Mouse (Mus musculus) embryonic facial prominence, embryonic 12.5 days (tissue): ENCODE results near the gene Tlnrd1. TPM values are rescaled to one million over a fixed set of nuclear protein-coding genes. Genes with fewer than 3 reads are reported as not detected.
A peak's percentile ranks its signal among the peaks of the same experiment; 100 is the strongest.
"Not testable (repeated sequence)": the region's sequence is repeated elsewhere in the genome, so short reads cannot be mapped to it uniquely, and the experiment has no call there.

Source experiments
- ATAC-seq: fragments of 200-750 bp; cut with Nextera tagmentation; 2 replicates; pipeline ENCODE4 v1.8.0; 2017; ENCODE audit not compliant: insufficient number of reproducible peaks, insufficient read depth, low FRiP score, low TSS enrichment
- H3K27ac ChIP-seq: fragments of 300-500 bp; sonication (generic); 2 replicates; pipeline ENCODE4 v1.5.1; 2016; ENCODE audit warnings: mild to moderate bottlenecking
- H3K27me3 ChIP-seq: fragments of 300-500 bp; sonication (generic); 2 replicates; pipeline ENCODE4 v1.6.1; 2016; ENCODE audit warnings: mild to moderate bottlenecking, moderate library complexity
- H3K36me3 ChIP-seq: fragments of 300-500 bp; sonication (generic); 2 replicates; pipeline ENCODE4 v1.6.1; 2016; ENCODE audit warnings: mild to moderate bottlenecking
- H3K4me1 ChIP-seq: fragments of 300-500 bp; sonication (generic); 2 replicates; pipeline ENCODE4 v1.6.1; 2016
- H3K4me2 ChIP-seq: fragments of 300-500 bp; sonication (generic); replicated peaks from 2 replicates; pipeline ENCODE4 v1.6.1; 2016; ENCODE audit warnings: mild to moderate bottlenecking, moderate library complexity
- H3K4me3 ChIP-seq: fragments of 300-500 bp; sonication (generic); 2 replicates; pipeline ENCODE4 v1.5.1; 2016; ENCODE audit warnings: mild to moderate bottlenecking
- H3K9ac ChIP-seq: fragments of 300-500 bp; sonication (generic); 2 replicates; pipeline ENCODE4 v1.6.1; 2016; ENCODE audit warnings: mild to moderate bottlenecking, moderate library complexity
- H3K9me3 ChIP-seq: fragments of 300-500 bp; sonication (generic); 2 replicates; pipeline ENCODE4 v1.6.1; 2016; ENCODE audit warnings: mild to moderate bottlenecking, moderate library complexity
- WGBS: fragments of 180-500 bp; shearing (Covaris S2); methylation state at CpG from one replicate; pipeline ENCODE4 v1.1.7; 2016; 5-methylcytosine and 5-hydroxymethylcytosine counted together
- polyA plus RNA-seq: library from polyadenylated mRNA; unstranded; fragments of >200 nt; fragmentation: Nextera tagmentation; extraction: Ambion mirVana; gene quantifications from 2 replicates; pipeline ENCODE4 v1.2.1, GENCODE M21; 2016

Tlnrd1 gene
- polyA plus RNA-seq, 1 experiment from 2014 or later = 29.8 TPM

- Histone ChIP-seq H3K4me3 (no peak overlapping the region), H3K27me3 (no peaks in the 10 kb centered on the region), H3K36me3 (peaks cover 52% of the 10 kb centered on the region), H3K27ac (no peak overlapping the region), H3K9ac (no peak overlapping the region), H3K9me3 (no peaks in the 10 kb centered on the region), H3K4me1 (peaks cover 7% of the 10 kb centered on the region), H3K4me2 (no peak overlapping the region)
- ATAC-seq = no peak
- 92% methylated on average over 11 of the region's 11 CpGs for WGBS
These were observed 14.2 kb upstream of the Tlnrd1 start for GRCm38 (mm10) chr7:83898267-83898666.

GRCm38 (mm10) chr7:83896077-83896740 lies 12.1 kb upstream of the Tlnrd1 start:
- Histone ChIP-seq H3K9me3 (no peaks in the 10 kb centered on the region), H3K9ac (no peak overlapping the region), H3K27ac (no peak overlapping the region), H3K4me1 (peaks cover 11% of the 10 kb centered on the region), H3K4me2 (no peak overlapping the region), H3K36me3 (peaks cover 47% of the 10 kb centered on the region), H3K4me3 (no peak overlapping the region), H3K27me3 (no peaks in the 10 kb centered on the region)
- 93% methylated on average over 5 of the region's 5 CpGs for WGBS
- no peak for ATAC-seq

DNA sequence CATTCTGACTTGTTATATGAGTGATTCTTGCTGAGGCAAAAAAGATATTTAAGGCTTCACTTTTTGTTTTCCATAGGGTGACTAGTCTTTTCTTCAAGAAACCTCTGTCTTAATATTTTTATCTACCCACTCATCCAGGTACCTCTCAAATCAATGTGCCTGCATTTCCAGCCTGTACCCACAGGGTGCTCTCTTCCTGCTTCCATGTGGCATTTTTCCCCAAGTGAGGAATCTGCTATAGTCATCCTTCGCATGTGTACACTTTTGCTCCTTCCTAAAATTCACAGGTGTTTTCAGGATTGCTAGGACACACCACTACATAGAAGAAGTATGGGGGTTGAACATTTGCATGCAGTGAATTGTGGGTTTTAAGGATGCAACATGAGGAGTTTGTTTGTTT lies 10.2 kb upstream of the Tlnrd1 start:
- H3K9me3 ChIP-seq = no peaks in the 10 kb centered on the region
- no peaks in the 10 kb centered on the region for H3K27me3 ChIP-seq
- no peak overlapping the region for H3K4me3 ChIP-seq
- H3K4me1 ChIP-seq = peaks cover 11% of the 10 kb centered on the region
- no peak overlapping the region for H3K27ac ChIP-seq
- ATAC-seq = no peak
- 98% methylated on average over 1 of the region's 1 CpGs for WGBS
- H3K36me3 ChIP-seq = peaks cover 33% of the 10 kb centered on the region
- H3K4me2 ChIP-seq = no peak overlapping the region; the same call in 1 of the 2 replicates
- no peak overlapping the region for H3K9ac ChIP-seq

- H3K4me2 ChIP-seq = peak overlapping the region; percentile 78
- H3K27me3 ChIP-seq = no peaks in the 10 kb centered on the region
- H3K9me3 ChIP-seq = no peaks in the 10 kb centered on the region
- peaks cover 13% of the 10 kb centered on the region for H3K36me3 ChIP-seq
- H3K4me1 ChIP-seq = peaks cover 11% of the 10 kb centered on the region
- peak overlapping the region; percentile 83 for H3K9ac ChIP-seq
- ATAC-seq = peak; percentile 47
- H3K27ac ChIP-seq = peak overlapping the region; percentile 89
- H3K4me3 ChIP-seq = peak overlapping the region; percentile 78
- WGBS = 0% methylated on average over 21 of the region's 21 CpGs
These were observed 8.2 kb upstream of the Tlnrd1 start for GRCm38 (mm10) chr7:83892333-83892669.

DNA sequence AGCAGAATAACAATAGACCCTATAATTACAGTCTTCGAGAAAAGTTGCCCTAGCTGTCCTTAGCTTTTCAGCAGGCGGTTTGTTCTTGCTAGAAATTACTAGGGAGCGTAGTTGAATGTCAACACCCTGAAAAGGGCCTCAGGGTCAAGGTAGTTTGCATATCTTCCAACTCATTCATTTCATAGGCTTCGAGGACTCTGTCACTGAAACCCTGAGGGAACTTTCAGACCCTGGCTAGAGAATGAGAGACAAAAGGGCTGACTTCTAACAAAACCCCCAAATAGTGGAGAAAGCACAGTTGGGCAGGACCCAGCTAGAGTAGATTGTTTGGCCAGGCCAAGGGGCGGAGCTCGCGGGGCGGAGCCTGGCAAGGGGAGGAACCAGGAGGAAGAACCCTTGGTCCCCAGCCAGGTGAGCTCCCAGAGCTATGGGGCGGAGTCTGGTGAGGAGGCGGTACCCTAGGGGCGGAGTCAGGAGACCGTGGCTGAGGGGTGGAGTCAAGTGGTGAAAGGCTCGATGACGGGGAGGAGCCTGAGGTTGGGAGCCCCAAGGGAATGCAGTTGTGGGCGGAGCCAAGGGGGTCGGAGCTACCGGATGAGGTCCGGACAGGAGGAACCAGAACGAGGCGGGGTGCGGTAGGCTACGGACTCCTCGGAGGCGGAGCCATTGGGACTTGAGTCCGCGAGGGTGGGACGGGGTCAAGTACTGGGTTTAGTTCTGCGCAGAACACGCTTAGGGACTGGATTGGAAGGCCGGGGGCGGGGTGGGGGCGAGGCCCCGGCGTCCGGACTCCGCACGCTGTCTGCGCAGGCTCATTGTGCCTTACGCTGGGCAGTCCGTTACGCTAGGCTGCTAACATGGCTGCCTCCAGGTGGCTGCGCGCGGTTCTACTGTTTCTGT lies 7.6 kb upstream of the Tlnrd1 start:
- H3K4me2 ChIP-seq = peak overlapping the region; percentile 78
- H3K4me1 ChIP-seq = peaks cover 11% of the 10 kb centered on the region
- peak overlapping the region; percentile 78 for H3K4me3 ChIP-seq
- H3K27ac ChIP-seq = peak overlapping the region; percentile 89
- H3K9ac ChIP-seq = peak overlapping the region; percentile 83
- H3K9me3 ChIP-seq = no peaks in the 10 kb centered on the region
- ATAC-seq = peak; percentile 97
- H3K27me3 ChIP-seq = no peaks in the 10 kb centered on the region
- peaks cover 10% of the 10 kb centered on the region for H3K36me3 ChIP-seq
- WGBS = 3% methylated on average over 43 of the region's 44 CpGs

DNA sequence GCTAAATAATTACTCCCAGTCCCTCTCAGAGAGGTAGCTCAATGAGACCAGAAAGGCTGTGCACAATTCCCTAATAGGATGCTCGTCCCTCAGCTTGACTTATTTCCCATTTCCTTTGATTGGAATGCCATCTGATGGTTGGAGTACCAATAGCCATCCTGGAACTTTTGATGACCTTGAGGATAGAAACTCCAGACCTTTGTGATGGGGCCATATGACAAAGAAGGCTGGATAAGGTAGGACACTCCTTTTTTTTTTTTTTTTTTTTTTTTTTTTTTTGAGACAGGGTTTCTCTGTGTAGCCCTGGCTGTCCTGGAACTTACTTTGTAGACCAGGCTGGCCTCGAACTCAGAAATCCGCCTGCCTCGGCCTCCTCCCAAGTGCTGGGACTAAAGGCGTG lies 5.8 kb upstream of the Tlnrd1 start:
- H3K4me1 ChIP-seq = peaks cover 11% of the 10 kb centered on the region
- H3K27me3 ChIP-seq, H3K9ac ChIP-seq, H3K4me3 ChIP-seq, H3K4me2 ChIP-seq, H3K27ac ChIP-seq, H3K9me3 ChIP-seq, ATAC-seq, H3K36me3 ChIP-seq: not testable (repeated sequence)
- 80% methylated on average over 5 of the region's 5 CpGs for WGBS

DNA sequence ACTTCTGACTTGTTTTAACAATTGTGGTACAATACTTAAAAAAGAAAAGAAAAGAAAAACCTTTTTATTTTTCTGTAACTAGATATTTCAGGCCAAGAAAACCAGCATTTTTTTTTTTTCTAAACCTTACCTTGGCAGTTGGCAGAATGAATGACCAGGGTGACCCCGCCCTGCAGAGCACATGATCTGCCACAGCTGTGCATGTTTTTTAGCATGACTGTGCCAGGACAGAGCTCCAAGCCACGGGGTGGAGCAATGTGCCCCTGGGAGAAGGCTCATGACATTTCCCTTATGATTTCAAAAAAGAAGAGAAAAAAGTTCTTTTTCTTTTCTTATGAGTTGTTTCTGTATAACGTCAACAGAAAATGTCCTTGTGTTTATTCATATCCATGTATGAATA lies 5.3 kb upstream of the Tlnrd1 start:
- H3K4me1 ChIP-seq = peaks cover 11% of the 10 kb centered on the region
- no peak overlapping the region for H3K9ac ChIP-seq
- H3K27ac ChIP-seq = no peak overlapping the region
- no peak overlapping the region for H3K4me3 ChIP-seq
- H3K4me2 ChIP-seq = no peak overlapping the region
- no peak for ATAC-seq
- WGBS = 46% methylated on average over 3 of the region's 3 CpGs
- H3K27me3 ChIP-seq = no peaks in the 10 kb centered on the region
- H3K36me3 ChIP-seq = no peaks in the 10 kb centered on the region
- H3K9me3 ChIP-seq = no peaks in the 10 kb centered on the region

- Histone ChIP-seq H3K27ac (no peak overlapping the region), H3K9ac (no peak overlapping the region), H3K36me3 (peaks cover 11% of the 10 kb centered on the region), H3K4me3 (no peak overlapping the region), H3K27me3 (no peaks in the 10 kb centered on the region), H3K9me3 (no peaks in the 10 kb centered on the region), H3K4me2 (no peak overlapping the region), H3K4me1 (peaks cover 13% of the 10 kb centered on the region)
- ATAC-seq = no peak
- 92% methylated on average over 6 of the region's 6 CpGs for WGBS
These were observed 2.4 kb upstream of the Tlnrd1 start for GRCm38 (mm10) chr7:83886366-83887129.

DNA sequence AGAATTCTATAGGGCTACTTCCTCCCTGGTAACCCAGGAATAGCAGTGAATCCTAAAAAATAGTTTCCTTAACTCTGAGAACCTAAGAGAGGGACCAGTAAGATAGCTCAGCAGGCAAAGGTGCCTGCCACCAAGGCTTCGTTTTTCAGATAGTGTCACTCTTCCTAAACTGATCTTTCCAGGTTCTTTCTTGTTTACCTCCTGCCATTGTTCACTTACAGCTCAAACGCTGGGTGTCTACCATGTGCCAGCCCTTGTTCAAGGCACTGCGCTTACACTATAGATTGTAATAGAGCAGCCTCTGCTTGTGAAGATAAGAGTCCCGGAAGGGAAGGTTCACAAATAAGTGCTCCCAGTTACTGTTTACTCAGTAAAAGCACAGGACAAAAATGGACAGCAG lies 1.7 kb upstream of the Tlnrd1 start:
- peaks cover 20% of the 10 kb centered on the region for H3K4me1 ChIP-seq
- no peak overlapping the region for H3K27ac ChIP-seq
- no peak overlapping the region for H3K4me2 ChIP-seq
- no peak for ATAC-seq
- H3K9me3 ChIP-seq = no peaks in the 10 kb centered on the region
- peaks cover 11% of the 10 kb centered on the region for H3K36me3 ChIP-seq
- no peak overlapping the region for H3K9ac ChIP-seq
- no peak overlapping the region for H3K4me3 ChIP-seq
- WGBS = 89% methylated on average over 4 of the region's 4 CpGs
- H3K27me3 ChIP-seq = no peaks in the 10 kb centered on the region

DNA sequence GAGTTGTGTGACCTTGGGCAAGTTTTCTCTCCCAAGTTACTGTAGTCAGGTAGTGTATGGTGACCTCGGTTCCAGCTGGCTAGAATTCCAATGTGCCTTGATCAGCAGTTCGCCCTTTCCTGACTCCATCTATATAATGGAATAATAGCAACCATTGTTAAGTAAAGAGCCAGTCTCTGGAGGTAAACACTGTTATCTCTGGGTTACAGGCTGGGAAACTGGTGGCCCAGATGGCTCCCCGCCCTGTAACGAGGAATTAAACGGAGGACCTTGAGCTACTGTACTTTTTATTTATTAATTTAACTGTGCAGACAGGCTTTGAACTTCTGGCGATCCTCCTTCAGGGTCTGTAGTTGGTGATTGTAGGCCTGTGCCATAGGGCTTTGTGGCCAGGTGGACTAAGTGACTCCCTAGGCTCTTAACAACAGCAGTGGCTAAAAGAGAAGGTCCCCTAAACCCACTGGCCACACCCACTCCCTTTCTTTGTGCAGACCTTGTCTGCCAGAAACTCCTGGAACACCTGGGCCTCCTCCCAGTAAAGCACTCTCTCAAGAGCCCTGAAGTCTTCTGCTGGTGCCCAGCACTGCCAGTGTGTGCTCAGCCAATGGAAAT lies 922 bp upstream of the Tlnrd1 start:
- Histone ChIP-seq H3K4me3 (peak overlapping the region; percentile 86), H3K27ac (peak overlapping the region; percentile 97), H3K4me2 (peak overlapping the region; percentile 91), H3K9me3 (no peaks in the 10 kb centered on the region), H3K9ac (peak overlapping the region; percentile 96), H3K27me3 (no peaks in the 10 kb centered on the region), H3K36me3 (peaks cover 11% of the 10 kb centered on the region), H3K4me1 (peaks cover 27% of the 10 kb centered on the region)
- 36% methylated on average over 6 of the region's 6 CpGs for WGBS
- ATAC-seq = no peak

- Histone ChIP-seq H3K4me1 (peaks cover 42% of the 10 kb centered on the region), H3K27me3 (no peaks in the 10 kb centered on the region), H3K4me2 (peak overlapping the region; percentile 91), H3K9me3 (no peaks in the 10 kb centered on the region), H3K9ac (peak overlapping the region; percentile 96), H3K4me3 (peak overlapping the region; percentile 86), H3K36me3 (peaks cover 11% of the 10 kb centered on the region), H3K27ac (peak overlapping the region; percentile 97)
- WGBS = under 1% methylated on average over 77 of the region's 91 CpGs
- peak; percentile 74 for ATAC-seq
These were observed 657 bp downstream of the Tlnrd1 start for GRCm38 (mm10) chr7:83883276-83884020.
